Mouse (Mus musculus): ENCODE measurements around the gene Tgfbi.

DNA sequence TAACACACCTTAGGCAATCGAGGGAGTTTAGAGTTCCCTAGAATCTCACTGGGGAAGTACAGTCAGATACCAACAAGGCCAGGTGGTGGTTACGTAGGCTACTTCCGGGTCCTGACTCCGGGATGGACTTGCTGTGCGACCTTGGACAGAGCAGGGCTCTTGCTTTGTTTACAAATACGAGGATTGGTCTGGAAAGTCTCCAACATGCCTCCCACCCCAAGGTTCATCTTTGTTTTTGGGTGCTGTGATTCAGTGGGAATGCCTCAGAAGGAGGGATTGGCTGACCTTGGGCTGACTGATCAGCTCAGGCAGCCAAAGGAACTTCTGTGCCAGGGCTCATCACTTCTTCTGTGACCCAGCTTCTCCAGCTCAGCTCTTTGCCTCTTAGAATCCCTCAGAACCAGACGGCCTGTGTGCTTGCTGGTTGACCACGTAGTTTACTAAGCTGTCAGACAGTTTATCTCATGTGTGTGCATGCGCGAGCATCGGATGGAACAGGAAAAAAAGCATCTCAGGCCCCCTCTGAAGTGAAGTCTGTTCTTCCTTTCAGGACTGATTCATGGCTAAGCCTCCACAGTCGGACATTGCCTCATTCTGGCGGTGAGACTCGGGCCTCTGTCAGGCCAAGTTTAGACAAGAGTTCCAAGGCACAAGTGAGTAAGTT lies 20.7 kb upstream of the Tgfbi start:
- TF ChIP-seq POLR2A (IDR thresholded peaks at IDR 0.05; ENCODE audit: low read depth, low read length) (no peak), CTCF (IDR thresholded peaks at IDR 0.05; ENCODE audit: borderline replicate concordance, insufficient read depth, low read length) (no peak)
